Mouse (Mus musculus) lung, postnatal 0 days (tissue): ENCODE measurements around the gene Ankrd40. TPM values are rescaled to one million over a fixed set of nuclear protein-coding genes. Genes with fewer than 3 reads are reported as not detected.

Source experiments
- ATAC-seq: fragments of 200-750 bp; cut with Nextera tagmentation; 2 replicates; pipeline ENCODE4 v1.8.0; 2017; ENCODE audit warnings: moderate library complexity
- DNase-seq: peaks from one replicate; pipeline ENCODE4 v3.0.0-alpha.2; 2016; ENCODE audit warnings: low spot score
- H3K27ac ChIP-seq: fragments of 300-500 bp; sonication (generic); 2 replicates; pipeline ENCODE4 v1.5.1; 2014; ENCODE audit warnings: antibody characterized with exemption, mild to moderate bottlenecking, low read length, mixed read lengths
- H3K27me3 ChIP-seq: fragments of 300-500 bp; sonication (generic); replicated peaks from 2 replicates; pipeline ENCODE4 v1.6.1; 2014; ENCODE audit warnings: low read length, mixed read lengths; ENCODE audit not compliant: insufficient read depth
- H3K36me3 ChIP-seq: fragments of 300-500 bp; sonication (generic); 2 replicates; pipeline ENCODE4 v1.6.1; 2014; ENCODE audit warnings: low read length, mixed read lengths; ENCODE audit not compliant: insufficient read depth
- H3K4me1 ChIP-seq: fragments of 300-500 bp; sonication (generic); 2 replicates; pipeline ENCODE4 v1.6.1; 2014; ENCODE audit warnings: antibody characterized with exemption, low read depth, low read length, mixed read lengths; ENCODE audit not compliant: insufficient read depth
- H3K4me2 ChIP-seq: fragments of 300-500 bp; sonication (generic); replicated peaks from 2 replicates; pipeline ENCODE4 v1.6.1; 2014; ENCODE audit warnings: low read depth, mild to moderate bottlenecking, low read length, moderate library complexity, mixed read lengths
- H3K4me3 ChIP-seq: fragments of 300-500 bp; sonication (generic); 2 replicates; pipeline ENCODE4 v1.5.1; 2014; ENCODE audit warnings: low read depth, low read length
- H3K9ac ChIP-seq: fragments of 300-500 bp; sonication (generic); replicated peaks from 2 replicates; pipeline ENCODE4 v1.6.1; 2014; ENCODE audit warnings: low read depth, mild to moderate bottlenecking
- H3K9me3 ChIP-seq: fragments of 300-500 bp; sonication (generic); 2 replicates; pipeline ENCODE4 v1.6.1; 2016; ENCODE audit warnings: low read length, mixed read lengths
- CTCF ChIP-seq: IDR thresholded peaks from 2 replicates; pipeline ENCODE4 v1.5.1; 2016; ENCODE audit warnings: antibody characterized with exemption, mild to moderate bottlenecking
- EP300 ChIP-seq: IDR thresholded peaks from 2 replicates; pipeline ENCODE4 v1.6.1; 2016; ENCODE audit warnings: antibody characterized with exemption, mild to moderate bottlenecking, control low read depth
- WGBS: fragments of 180-500 bp; shearing (Covaris S2); extraction: QIAGEN DNeasy Blood & Tissue Kit; methylation state at CpG from one replicate; pipeline ENCODE4 v1.1.7; 2014; 5-methylcytosine and 5-hydroxymethylcytosine counted together
- polyA plus RNA-seq: library from polyadenylated mRNA; unstranded; fragments of >200 nt; fragmentation: Nextera tagmentation; extraction: Ambion mirVana; gene quantifications from 2 replicates; pipeline ENCODE4 v1.2.1, GENCODE M21; 2015

The Ankrd40 gene
- polyA plus RNA-seq, 1 experiment from 2014 or later = 33.3 TPM

DNA sequence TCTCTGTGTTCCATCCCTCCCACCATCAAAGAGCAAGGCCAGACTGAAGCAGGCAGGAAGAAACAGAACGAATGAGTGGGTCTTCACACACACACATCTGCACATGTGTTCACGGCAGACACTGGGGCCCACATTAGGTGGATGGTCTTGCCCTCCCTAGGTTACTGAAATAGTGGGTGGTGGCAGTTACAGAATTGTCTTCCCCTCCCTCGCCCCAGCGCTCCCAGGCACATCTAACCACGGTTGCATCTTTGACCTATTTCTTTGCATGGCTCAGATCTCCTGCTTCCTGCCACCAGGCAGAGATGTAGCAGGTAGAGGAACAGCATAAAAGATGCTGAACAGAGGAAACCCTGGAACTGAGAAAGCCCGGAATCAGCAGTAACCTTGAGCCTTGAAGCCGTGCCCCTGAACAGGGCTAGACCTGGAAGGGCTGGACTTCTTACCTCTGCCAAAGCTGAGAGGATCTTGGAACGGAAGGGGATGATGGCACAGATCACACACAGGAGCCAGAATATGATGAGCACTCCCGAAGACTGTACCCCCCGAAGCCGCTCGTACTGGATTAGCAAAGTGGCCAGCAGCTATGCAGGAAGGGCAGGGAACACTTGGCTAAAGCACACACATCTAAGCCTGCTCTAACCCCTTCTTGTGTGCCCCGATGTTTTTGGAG lies 46.6 kb downstream of the Ankrd40 start:
- no peak for ATAC-seq
- H3K4me2 ChIP-seq = no peak overlapping the region
- no peak overlapping the region for H3K27ac ChIP-seq

DNA sequence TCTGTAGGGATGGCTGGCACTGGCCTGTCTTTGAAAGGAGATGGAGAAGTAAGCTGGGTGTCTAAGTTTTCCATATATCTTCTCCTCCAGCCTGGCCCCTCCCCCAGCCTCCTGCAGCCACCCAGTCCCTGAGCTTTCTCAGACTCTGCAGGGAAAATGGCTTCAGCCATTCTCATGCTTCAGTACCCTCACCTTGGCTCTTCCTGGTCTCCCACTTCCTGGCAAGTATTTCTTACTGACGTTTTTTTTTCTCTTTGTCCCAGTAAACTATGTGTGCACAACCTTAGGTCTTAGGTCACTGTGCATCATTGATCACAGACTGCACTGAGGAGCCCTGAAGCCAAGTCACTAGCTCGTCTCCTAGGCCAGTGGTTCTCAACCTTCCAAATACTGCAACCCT lies 51.3 kb downstream of the Ankrd40 start:
- H3K27me3 ChIP-seq = no peaks in the 10 kb centered on the region
- H3K4me3 ChIP-seq = no peak overlapping the region
- H3K4me1 ChIP-seq = no peaks in the 10 kb centered on the region
- no peak overlapping the region for H3K27ac ChIP-seq
- H3K9ac ChIP-seq = no peak overlapping the region
- DNase-seq (no peak), ATAC-seq (no peak)
- no peak overlapping the region for H3K4me2 ChIP-seq
- no peaks in the 10 kb centered on the region for H3K36me3 ChIP-seq
- TF ChIP-seq CTCF (no peak), EP300 (no peak)
- WGBS = 48% methylated on average over 2 of the region's 2 CpGs
- H3K9me3 ChIP-seq = no peaks in the 10 kb centered on the region

More for the DNA sequence above, 46.6 kb downstream of the Ankrd40 start:
- WGBS = 84% methylated on average over 13 of the region's 13 CpGs
- no peaks in the 10 kb centered on the region for H3K27me3 ChIP-seq
- no peaks in the 10 kb centered on the region for H3K36me3 ChIP-seq
- H3K9me3 ChIP-seq = no peaks in the 10 kb centered on the region
- TF ChIP-seq CTCF = no peak
- no peak for TF ChIP-seq EP300
- no peaks in the 10 kb centered on the region for H3K4me1 ChIP-seq
- H3K9ac ChIP-seq = no peak overlapping the region
- no peak overlapping the region for H3K4me3 ChIP-seq
- DNase-seq = no peak

DNA sequence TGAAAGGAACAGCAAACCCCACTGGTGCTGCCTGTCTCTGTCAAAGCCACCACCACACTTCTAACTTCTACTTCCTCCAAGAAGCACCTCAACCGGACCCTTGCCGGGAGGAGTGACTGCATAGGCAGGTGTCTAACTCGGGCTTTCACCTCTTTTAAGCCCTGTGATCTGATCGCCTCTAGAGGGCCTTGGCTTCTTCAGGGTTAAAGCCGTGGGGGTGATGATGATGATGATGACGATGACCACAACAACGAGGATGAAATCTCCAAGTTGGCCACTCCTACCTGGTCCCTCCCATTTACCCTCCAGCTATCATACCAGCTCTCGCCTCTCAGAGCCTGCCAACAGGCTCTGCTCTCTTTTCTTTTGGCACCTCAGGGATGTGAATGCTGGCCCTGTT lies 51.9 kb downstream of the Ankrd40 start:
- DNase-seq (no peak), ATAC-seq (no peak)
- no peaks in the 10 kb centered on the region for H3K36me3 ChIP-seq
- no peaks in the 10 kb centered on the region for H3K9me3 ChIP-seq
- H3K27ac ChIP-seq = no peak overlapping the region
- H3K9ac ChIP-seq = no peak overlapping the region
- WGBS = 58% methylated on average over 8 of the region's 8 CpGs
- H3K4me2 ChIP-seq = no peak overlapping the region
- no peak for TF ChIP-seq EP300
- no peak for TF ChIP-seq CTCF
- no peaks in the 10 kb centered on the region for H3K4me1 ChIP-seq
- H3K27me3 ChIP-seq = no peaks in the 10 kb centered on the region
- no peak overlapping the region for H3K4me3 ChIP-seq

DNA sequence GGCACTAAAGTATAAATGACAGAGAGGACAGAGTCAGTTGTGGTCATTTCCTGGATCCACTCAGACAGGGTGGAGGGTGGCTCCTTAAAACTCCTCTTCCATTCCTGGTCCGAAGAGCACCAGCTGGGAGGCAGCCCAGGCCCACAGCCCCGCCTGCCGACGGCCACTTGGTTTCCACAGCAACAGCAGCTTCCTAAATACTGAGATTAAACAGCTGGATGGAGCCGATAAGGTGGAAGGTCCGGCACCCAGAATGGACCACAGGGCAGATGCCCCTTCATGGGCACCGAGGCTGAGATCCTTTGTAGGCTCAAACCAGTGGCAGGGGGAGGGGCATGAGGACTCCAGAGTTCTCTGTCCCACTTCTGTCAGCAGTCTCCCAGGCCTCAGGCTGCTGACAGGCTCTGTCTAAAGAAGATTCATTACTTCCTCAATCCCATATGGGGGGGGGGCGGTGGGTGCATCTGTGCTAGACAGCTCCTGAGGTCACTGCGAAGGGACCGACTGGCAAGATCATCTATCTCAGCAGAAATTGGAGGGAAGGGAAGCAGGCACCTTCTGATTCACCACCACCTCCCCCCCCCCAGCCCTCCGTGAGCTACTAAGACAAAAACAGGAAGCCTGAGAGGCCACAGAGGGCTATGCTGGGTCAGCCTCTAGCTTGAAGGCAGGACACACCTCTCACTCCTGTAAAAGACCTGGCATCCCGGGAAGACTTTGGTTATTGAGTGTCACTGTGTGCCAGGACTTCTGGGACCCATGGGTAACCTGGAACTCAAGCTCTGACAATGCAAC lies 58.4 kb downstream of the Ankrd40 start:
- no peaks in the 10 kb centered on the region for H3K9me3 ChIP-seq
- no peaks in the 10 kb centered on the region for H3K36me3 ChIP-seq
- DNase-seq = peak; percentile 68
- ATAC-seq = peak; percentile 81
- TF ChIP-seq CTCF (peak; percentile 37; the same call in 1 of the 2 replicates), EP300 (no peak)
- 14% methylated on average over 12 of the region's 12 CpGs for WGBS
- H3K4me1 ChIP-seq = peaks cover 5% of the 10 kb centered on the region; the same call in 1 of the 2 replicates
- no peak overlapping the region for H3K9ac ChIP-seq
- H3K27ac ChIP-seq = peak overlapping the region; percentile 69; the same call in 1 of the 2 replicates
- no peak overlapping the region for H3K4me3 ChIP-seq
- no peak overlapping the region for H3K4me2 ChIP-seq
- H3K27me3 ChIP-seq = no peaks in the 10 kb centered on the region

DNA sequence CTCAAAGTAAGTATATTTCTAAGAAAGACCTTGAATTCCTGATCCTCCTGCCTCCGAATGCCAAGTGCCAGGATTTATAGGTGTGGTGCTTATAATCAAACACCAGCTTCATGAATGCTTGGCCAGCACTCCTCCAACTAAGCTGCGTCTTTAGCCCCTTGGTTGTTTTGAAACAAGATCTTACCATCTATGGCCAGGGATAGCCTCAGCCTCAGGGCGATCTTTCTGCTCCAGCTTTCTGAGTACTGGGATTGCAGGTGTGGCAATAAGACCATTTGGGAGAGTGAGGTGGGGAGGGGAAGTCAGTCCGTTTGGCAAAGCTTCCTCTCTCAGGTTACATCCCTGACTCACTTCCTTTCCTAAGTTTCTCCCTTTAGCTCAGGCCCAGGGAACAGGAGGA lies 60.0 kb downstream of the Ankrd40 start:
- ATAC-seq = no peak
- 53% methylated on average over 4 of the region's 4 CpGs for WGBS
- no peak for TF ChIP-seq CTCF
- no peak for TF ChIP-seq EP300

DNA sequence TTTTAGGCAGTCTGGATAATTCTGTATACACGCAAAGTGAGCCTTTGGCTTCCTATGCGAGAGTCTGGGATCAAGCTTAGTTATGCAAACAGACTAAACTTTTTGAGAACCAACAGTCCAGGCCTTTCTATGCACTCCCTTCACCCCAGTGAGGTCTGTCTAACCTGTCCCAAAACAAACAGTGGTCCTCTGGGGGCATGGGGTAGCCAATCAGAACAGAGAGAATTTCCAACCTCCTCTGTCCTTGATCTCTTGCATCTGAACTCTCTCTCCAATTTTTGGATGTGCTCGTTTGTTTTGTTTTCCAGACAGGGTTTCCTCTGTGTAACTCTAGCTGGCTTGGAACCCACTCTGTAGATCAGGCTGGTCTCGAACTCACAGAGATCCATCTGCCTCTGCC lies 61.2 kb downstream of the Ankrd40 start:
- Histone ChIP-seq H3K27me3 (no peaks in the 10 kb centered on the region), H3K4me1 (peaks cover 5% of the 10 kb centered on the region; the same call in 1 of the 2 replicates)
- ATAC-seq = no peak

More for the DNA sequence above, 60.0 kb downstream of the Ankrd40 start:
- H3K27me3 ChIP-seq = no peaks in the 10 kb centered on the region
- no peak overlapping the region for H3K4me3 ChIP-seq
- H3K27ac ChIP-seq = no peak overlapping the region
- peaks cover 5% of the 10 kb centered on the region; the same call in 1 of the 2 replicates for H3K4me1 ChIP-seq
- DNase-seq = no peak
- no peak overlapping the region for H3K9ac ChIP-seq
- H3K9me3 ChIP-seq = no peaks in the 10 kb centered on the region
- no peak overlapping the region for H3K4me2 ChIP-seq
- no peaks in the 10 kb centered on the region for H3K36me3 ChIP-seq

More for the DNA sequence above, 61.2 kb downstream of the Ankrd40 start:
- DNase-seq = no peak
- Histone ChIP-seq H3K27ac (no peak overlapping the region), H3K36me3 (no peaks in the 10 kb centered on the region), H3K9me3 (no peaks in the 10 kb centered on the region), H3K4me3 (no peak overlapping the region), H3K4me2 (no peak overlapping the region), H3K9ac (no peak overlapping the region)
- WGBS = 55% methylated on average over 4 of the region's 4 CpGs
- TF ChIP-seq EP300 (no peak), CTCF (no peak)
